Mouse (Mus musculus) liver, embryonic 13.5 days (tissue): ENCODE measurements around the gene Sptan1. TPM values are rescaled to one million over a fixed set of nuclear protein-coding genes. Genes with fewer than 3 reads are reported as not detected.

Experiments used
- ATAC-seq: fragments of 200-750 bp; cut with Nextera tagmentation; 2 replicates; pipeline ENCODE4 v1.8.0; 2017; ENCODE audit warnings: low read depth, mild to moderate bottlenecking, moderate number of reproducible peaks, moderate library complexity
- DNase-seq: peaks from one replicate; pipeline ENCODE4 v3.0.0; 2022
- H3K27ac ChIP-seq: fragments of 300-500 bp; sonication (generic); 2 replicates; pipeline ENCODE4 v1.5.1; 2015; ENCODE audit warnings: moderate library complexity, mild to moderate bottlenecking, inconsistent platforms
- H3K27me3 ChIP-seq: fragments of 300-500 bp; sonication (generic); 2 replicates; pipeline ENCODE4 v1.6.1; 2015; ENCODE audit warnings: mild to moderate bottlenecking, inconsistent platforms
- H3K36me3 ChIP-seq: fragments of 300-500 bp; sonication (generic); 2 replicates; pipeline ENCODE4 v1.6.1; 2015; ENCODE audit warnings: mild to moderate bottlenecking, inconsistent platforms
- H3K4me1 ChIP-seq: fragments of 300-500 bp; sonication (generic); replicated peaks from 2 replicates; pipeline ENCODE4 v1.6.1; 2015; ENCODE audit warnings: inconsistent platforms
- H3K4me2 ChIP-seq: fragments of 300-500 bp; sonication (generic); 2 replicates; pipeline ENCODE4 v1.6.1; 2015; ENCODE audit warnings: inconsistent platforms, mild to moderate bottlenecking, moderate library complexity
- H3K4me3 ChIP-seq: fragments of 300-500 bp; sonication (generic); replicated peaks from 2 replicates; pipeline ENCODE4 v1.5.1; 2015; ENCODE audit warnings: mild to moderate bottlenecking, inconsistent platforms
- H3K9ac ChIP-seq: fragments of 300-500 bp; sonication (generic); 2 replicates; pipeline ENCODE4 v1.6.1; 2015; ENCODE audit warnings: mild to moderate bottlenecking, inconsistent platforms
- H3K9me3 ChIP-seq: fragments of 300-500 bp; sonication (generic); replicated peaks from 2 replicates; pipeline ENCODE4 v1.6.1; 2016; ENCODE audit warnings: inconsistent platforms
- WGBS: fragments of 180-500 bp; shearing (Covaris S2); methylation state at CpG from one replicate; pipeline ENCODE4 v1.1.7; 2015; ENCODE audit not compliant: insufficient replicate concordance; 5-methylcytosine and 5-hydroxymethylcytosine counted together
- polyA plus RNA-seq: library from polyadenylated mRNA; unstranded; fragments of >200 nt; fragmentation: Nextera tagmentation; extraction: Ambion mirVana; gene quantifications from 2 replicates; pipeline ENCODE4 v1.2.1, GENCODE M21; 2015

Gene Sptan1
- polyA plus RNA-seq, 1 experiment from 2014 or later = 10.9 TPM

DNA sequence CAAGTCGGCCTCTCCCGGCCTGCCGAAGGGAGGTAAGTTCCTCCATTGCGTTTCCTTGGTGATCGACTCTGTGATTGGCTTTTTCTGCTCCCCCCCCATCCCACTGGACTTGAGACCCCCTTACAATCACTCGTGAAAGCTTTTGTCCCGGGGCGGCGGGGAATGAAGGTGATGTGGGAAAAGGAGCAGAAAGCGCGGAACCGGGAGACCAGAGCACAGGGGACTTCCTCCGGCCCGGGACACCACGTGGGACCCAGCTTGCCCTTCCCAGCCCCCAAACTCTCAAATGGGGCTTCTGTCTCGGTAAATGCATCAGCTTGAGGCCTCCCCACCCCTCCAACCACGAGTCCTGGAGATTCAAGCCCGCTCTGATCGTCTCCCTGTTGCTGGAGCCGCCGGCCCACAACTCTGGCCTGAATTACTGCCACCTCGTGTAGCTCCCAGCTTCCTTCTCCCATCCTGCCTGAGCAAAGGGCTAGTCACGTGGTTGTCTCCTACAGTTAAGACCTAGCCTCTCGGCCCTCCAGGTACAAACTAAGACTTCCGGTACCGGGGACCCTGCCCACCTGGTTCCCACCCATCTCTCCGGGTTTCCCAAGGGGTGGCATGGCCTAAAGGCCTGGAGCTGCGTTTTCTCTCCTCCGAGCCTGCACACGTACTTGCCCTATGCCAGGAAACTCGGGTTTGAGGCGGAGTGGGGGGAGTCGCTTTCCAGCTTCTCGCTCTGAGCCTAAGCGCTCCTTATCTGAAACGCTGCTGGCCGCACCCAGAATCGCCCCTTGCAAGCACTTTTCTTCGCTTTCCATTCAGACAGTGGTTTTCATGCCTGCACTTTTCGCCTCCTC lies 97.1 kb downstream of the Sptan1 start:
- Histone ChIP-seq H3K9ac (peak overlapping the region; percentile 86), H3K4me1 (peaks cover 54% of the 10 kb centered on the region), H3K36me3 (no peaks in the 10 kb centered on the region), H3K4me2 (peak overlapping the region; percentile 98), H3K27ac (peak overlapping the region; percentile 91), H3K4me3 (peak overlapping the region; percentile 70), H3K27me3 (no peaks in the 10 kb centered on the region), H3K9me3 (no peaks in the 10 kb centered on the region)
- DNase-seq (peak; percentile 69), ATAC-seq (peak; percentile 21; the same call in 1 of the 2 replicates)
- under 1% methylated on average over 40 of the region's 40 CpGs for WGBS

DNA sequence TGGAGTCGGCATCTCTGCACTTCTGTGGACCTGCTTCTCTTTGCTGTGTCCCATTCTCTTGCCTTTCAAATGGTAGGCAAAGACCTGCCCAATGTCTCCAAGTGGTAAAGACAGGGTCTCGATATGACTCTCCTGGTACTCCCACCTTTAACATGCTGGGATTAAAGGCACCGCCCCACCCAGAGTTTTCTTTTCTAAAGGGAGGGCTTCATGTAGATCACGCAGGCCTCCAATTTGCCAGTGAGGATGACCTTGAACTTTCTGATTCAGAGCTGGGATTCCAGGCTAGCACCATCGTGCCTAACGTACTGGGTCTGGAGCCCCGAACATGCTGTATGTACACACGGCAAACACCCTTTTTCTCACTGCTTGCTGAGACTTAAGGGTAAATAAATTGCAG lies 97.9 kb downstream of the Sptan1 start:
- peak overlapping the region; percentile 70 for H3K4me3 ChIP-seq
- peaks cover 4% of the 10 kb centered on the region; the same call in 1 of the 2 replicates for H3K36me3 ChIP-seq
- H3K4me2 ChIP-seq = peak overlapping the region; percentile 98
- DNase-seq = no peak
- no peaks in the 10 kb centered on the region for H3K9me3 ChIP-seq
- under 1% methylated on average over 8 of the region's 8 CpGs for WGBS
- H3K27ac ChIP-seq = peak overlapping the region; percentile 91
- H3K9ac ChIP-seq = peak overlapping the region; percentile 86
- no peaks in the 10 kb centered on the region for H3K27me3 ChIP-seq
- ATAC-seq = no peak
- peaks cover 61% of the 10 kb centered on the region for H3K4me1 ChIP-seq

- Histone ChIP-seq H3K4me3 (peak overlapping the region; percentile 70), H3K4me1 (peaks cover 66% of the 10 kb centered on the region), H3K4me2 (peak overlapping the region; percentile 98), H3K36me3 (peaks cover 10% of the 10 kb centered on the region), H3K9me3 (no peaks in the 10 kb centered on the region), H3K9ac (peak overlapping the region; percentile 86), H3K27me3 (no peaks in the 10 kb centered on the region), H3K27ac (peak overlapping the region; percentile 91)
- WGBS = 3% methylated on average over 3 of the region's 3 CpGs
- ATAC-seq = no peak
- DNase-seq = no peak
Observed at GRCm38 (mm10) chr2:30063791-30064190, 98.4 kb downstream of the Sptan1 start.

- DNase-seq (no peak), ATAC-seq (no peak)
- Histone ChIP-seq H3K9me3 (no peaks in the 10 kb centered on the region), H3K4me1 (peaks cover 67% of the 10 kb centered on the region), H3K27ac (peak overlapping the region; percentile 91), H3K36me3 (peaks cover 15% of the 10 kb centered on the region), H3K27me3 (no peaks in the 10 kb centered on the region), H3K9ac (peak overlapping the region; percentile 86), H3K4me3 (peak overlapping the region; percentile 70), H3K4me2 (peak overlapping the region; percentile 98)
- WGBS = 9% methylated on average over 3 of the region's 3 CpGs
Observed at GRCm38 (mm10) chr2:30064298-30064697, 98.9 kb downstream of the Sptan1 start.

GRCm38 (mm10) chr2:30066046-30066901 lies 100.9 kb downstream of the Sptan1 start:
- under 1% methylated on average over 52 of the region's 101 CpGs for WGBS
- Histone ChIP-seq H3K27me3 (no peaks in the 10 kb centered on the region), H3K27ac (peak overlapping the region; percentile 97), H3K36me3 (peaks cover 30% of the 10 kb centered on the region), H3K9ac (peak overlapping the region; percentile 97), H3K4me1 (peaks cover 61% of the 10 kb centered on the region), H3K9me3 (no peaks in the 10 kb centered on the region), H3K4me2 (peak overlapping the region; percentile 98), H3K4me3 (peak overlapping the region; percentile 98)
- DNase-seq = peak; percentile 96
- peak; percentile 91 for ATAC-seq

DNA sequence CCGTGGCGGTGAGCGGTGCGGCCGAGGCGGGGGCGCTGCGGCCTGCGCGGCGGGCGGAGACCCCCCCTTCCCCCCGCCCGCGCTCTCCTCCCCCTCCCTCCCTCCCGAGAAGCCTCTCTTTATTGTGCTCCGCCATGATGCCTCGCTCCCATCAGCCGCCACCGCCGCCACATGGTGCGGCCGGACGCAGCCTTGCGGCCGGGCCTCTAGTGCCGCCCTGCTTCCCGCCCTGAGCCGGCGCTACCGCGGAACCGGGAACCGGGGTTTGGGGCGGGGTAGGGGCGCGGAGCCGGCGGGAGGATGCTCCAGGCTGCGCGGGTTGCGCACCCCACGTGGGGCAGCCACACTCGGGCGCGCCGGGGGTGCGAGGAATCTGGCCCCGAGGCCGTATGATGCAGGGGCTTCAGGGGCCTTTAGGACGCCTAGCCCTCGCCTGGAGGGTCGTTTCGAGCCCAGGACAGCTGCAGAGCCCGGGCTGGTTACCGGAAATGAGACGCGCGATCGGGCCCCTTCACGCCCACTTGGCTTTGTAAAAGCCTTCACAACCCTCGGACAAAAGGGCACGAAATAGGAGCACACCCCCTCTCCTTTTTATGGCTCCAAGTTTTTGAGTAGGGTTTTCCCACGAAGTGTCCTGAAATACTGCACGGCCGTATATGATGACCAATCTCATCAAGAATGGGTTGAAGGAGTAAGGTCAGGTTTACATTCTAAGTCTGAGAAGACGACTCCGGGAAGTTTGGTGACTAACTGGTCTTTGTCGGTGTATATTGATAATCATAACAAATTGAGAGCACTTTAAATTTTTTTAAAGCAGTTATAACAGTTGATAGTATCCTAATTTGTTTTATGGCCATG lies 101.9 kb downstream of the Sptan1 start:
- H3K4me2 ChIP-seq = peak overlapping the region; percentile 98
- under 1% methylated on average over 49 of the region's 69 CpGs for WGBS
- H3K9ac ChIP-seq = peak overlapping the region; percentile 97
- peaks cover 54% of the 10 kb centered on the region for H3K4me1 ChIP-seq
- H3K4me3 ChIP-seq = peak overlapping the region; percentile 98
- H3K36me3 ChIP-seq = peaks cover 34% of the 10 kb centered on the region
- ATAC-seq = no peak
- H3K9me3 ChIP-seq = no peaks in the 10 kb centered on the region
- DNase-seq = peak; percentile 35
- H3K27me3 ChIP-seq = no peaks in the 10 kb centered on the region
- peak overlapping the region; percentile 97 for H3K27ac ChIP-seq

- peaks cover 49% of the 10 kb centered on the region for H3K4me1 ChIP-seq
- H3K9me3 ChIP-seq = no peaks in the 10 kb centered on the region
- H3K9ac ChIP-seq = peak overlapping the region; percentile 97
- peak overlapping the region; percentile 98 for H3K4me3 ChIP-seq
- no peaks in the 10 kb centered on the region for H3K27me3 ChIP-seq
- peaks cover 40% of the 10 kb centered on the region for H3K36me3 ChIP-seq
- WGBS = 21% methylated on average over 7 of the region's 7 CpGs
- no peak for DNase-seq
- peak overlapping the region; percentile 97 for H3K27ac ChIP-seq
- no peak for ATAC-seq
- H3K4me2 ChIP-seq = peak overlapping the region; percentile 98
Observed at GRCm38 (mm10) chr2:30067962-30068361, 102.6 kb downstream of the Sptan1 start.

- Histone ChIP-seq H3K27me3 (no peaks in the 10 kb centered on the region), H3K4me3 (no peak overlapping the region), H3K36me3 (peaks cover 48% of the 10 kb centered on the region), H3K27ac (no peak overlapping the region), H3K9ac (no peak overlapping the region), H3K9me3 (no peaks in the 10 kb centered on the region), H3K4me2 (no peak overlapping the region), H3K4me1 (peaks cover 25% of the 10 kb centered on the region)
- DNase-seq = no peak
- no peak for ATAC-seq
- WGBS = 60% methylated on average over 7 of the region's 7 CpGs
Observed at GRCm38 (mm10) chr2:30072875-30073274, 107.5 kb downstream of the Sptan1 start.

GRCm38 (mm10) chr2:30073285-30073684 lies 107.9 kb downstream of the Sptan1 start:
- DNase-seq = no peak
- no peak overlapping the region for H3K4me2 ChIP-seq
- H3K9ac ChIP-seq = no peak overlapping the region
- H3K27ac ChIP-seq = no peak overlapping the region
- H3K27me3 ChIP-seq = no peaks in the 10 kb centered on the region
- peaks cover 44% of the 10 kb centered on the region for H3K36me3 ChIP-seq
- 72% methylated on average over 3 of the region's 3 CpGs for WGBS
- no peak overlapping the region for H3K4me3 ChIP-seq
- H3K9me3 ChIP-seq = no peaks in the 10 kb centered on the region
- ATAC-seq = no peak
- peaks cover 25% of the 10 kb centered on the region for H3K4me1 ChIP-seq

DNA sequence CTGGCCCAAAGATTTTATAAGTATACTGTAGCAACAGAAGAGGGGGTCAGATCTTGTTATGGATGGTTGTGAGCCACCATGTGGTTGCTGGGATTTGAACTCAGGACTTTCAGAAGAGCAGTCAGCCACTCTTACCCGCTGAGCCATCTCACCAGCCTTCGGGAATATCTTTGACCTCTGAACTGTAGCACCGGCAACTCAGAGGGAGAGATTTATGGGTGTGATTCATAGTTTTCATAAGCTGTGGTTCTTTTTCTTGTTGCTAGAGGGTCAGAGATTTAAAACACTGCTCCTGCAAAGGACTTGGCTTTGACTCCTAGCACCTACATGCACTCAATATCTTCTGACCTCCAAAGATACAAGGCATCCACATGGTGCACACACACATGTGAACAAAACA lies 110.3 kb downstream of the Sptan1 start:
- ATAC-seq (no peak), DNase-seq (no peak)
- H3K27ac ChIP-seq = no peak overlapping the region
- peaks cover 21% of the 10 kb centered on the region for H3K36me3 ChIP-seq
- H3K4me2 ChIP-seq = no peak overlapping the region
- no peaks in the 10 kb centered on the region for H3K27me3 ChIP-seq
- H3K4me3 ChIP-seq = no peak overlapping the region
- WGBS = 64% methylated on average over 3 of the region's 3 CpGs
- peaks cover 31% of the 10 kb centered on the region for H3K4me1 ChIP-seq
- H3K9me3 ChIP-seq = no peaks in the 10 kb centered on the region
- no peak overlapping the region for H3K9ac ChIP-seq
